Mouse (Mus musculus): ENCODE data around the gene Zgpat.

Gene Zgpat

GRCm38 (mm10) chr2:181364860-181365596 is at the start of gene Zgpat, which contains the start of gene Arfrp1:
Gene Zgpat (plus strand): TSS chr2:181364928.
Gene Arfrp1 (minus strand): TSS chr2:181365404.
- DNase-seq (ENCODE audit: extremely low read depth, insufficient read length, low spot score), result peak; percentile 92

GRCm38 (mm10) chr2:181319248-181320102 is 45.3 kb upstream of the Zgpat start, which contains the start of gene Rtel1:
Gene Rtel1 (plus strand): TSS chr2:181319739.
- peak; percentile 85 for DNase-seq (ENCODE audit: extremely low read depth, insufficient read length, low spot score)

DNA sequence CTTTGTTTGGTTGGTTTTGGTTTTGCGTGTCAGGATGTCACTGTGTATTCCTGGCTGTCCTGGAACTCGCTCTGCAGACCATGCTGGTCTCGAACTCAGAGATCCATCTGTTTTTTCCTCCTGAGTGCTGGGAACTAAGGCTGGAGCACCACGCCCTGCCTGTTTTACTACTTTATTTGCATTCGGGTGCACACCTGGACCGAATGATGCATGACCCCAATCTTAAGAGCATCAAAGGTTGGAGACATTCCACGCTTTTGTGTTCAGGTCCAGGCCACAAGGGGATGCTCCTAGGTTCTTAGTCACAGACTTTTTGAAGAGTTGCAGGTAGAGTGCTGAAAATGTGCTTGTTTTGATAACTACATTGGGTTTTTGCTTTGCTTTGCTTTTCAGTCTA is 44.6 kb upstream of the Zgpat start:
- no peak for DNase-seq (ENCODE audit: extremely low read depth, insufficient read length, low spot score)

- DNase-seq (ENCODE audit: extremely low read depth, insufficient read length, low spot score), result no peak
Measured at GRCm38 (mm10) chr2:181322136-181322535, 42.6 kb upstream of the Zgpat start.

DNA sequence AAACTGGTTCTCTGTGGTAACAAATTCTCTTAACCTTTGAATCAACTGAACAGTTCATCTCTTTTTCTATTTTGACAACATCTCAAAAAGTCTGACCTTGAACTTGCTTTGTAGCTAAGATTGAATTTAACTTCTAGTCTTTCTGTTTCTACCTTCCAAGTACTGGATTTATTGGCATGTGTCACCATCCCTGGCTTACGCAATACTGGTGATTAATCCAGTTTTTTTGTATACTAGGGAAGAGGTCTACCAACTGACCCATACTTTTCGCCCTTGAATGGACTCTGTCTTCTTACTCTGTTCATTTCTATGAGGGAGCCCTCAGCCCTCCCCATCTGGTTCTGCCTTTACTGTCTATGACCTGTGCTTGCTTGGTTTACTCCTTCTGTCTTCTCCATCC is 38.6 kb upstream of the Zgpat start:
- peak; percentile 29 for DNase-seq (ENCODE audit: extremely low read depth, insufficient read length, low spot score)

DNA sequence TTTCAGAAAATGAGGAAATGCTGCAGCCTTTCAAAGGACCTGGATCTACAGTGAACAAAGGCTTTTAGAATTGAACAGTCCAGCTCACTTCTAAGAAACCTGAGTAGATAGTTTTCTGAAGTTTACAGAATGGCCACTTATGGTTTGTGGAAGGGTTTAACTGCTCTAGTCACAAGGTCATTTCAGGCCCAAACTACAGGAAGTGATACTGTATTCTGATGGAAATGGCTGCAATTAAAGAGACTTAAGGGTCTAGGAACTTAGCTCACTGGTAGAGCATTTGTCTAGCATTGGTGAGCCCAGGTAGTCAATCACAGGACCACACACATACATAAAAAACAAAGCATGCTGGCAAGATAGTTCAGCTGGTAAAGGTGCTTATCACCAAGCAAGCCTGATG is 32.2 kb upstream of the Zgpat start:
- no peak for DNase-seq (ENCODE audit: extremely low read depth, insufficient read length, low spot score)

DNA sequence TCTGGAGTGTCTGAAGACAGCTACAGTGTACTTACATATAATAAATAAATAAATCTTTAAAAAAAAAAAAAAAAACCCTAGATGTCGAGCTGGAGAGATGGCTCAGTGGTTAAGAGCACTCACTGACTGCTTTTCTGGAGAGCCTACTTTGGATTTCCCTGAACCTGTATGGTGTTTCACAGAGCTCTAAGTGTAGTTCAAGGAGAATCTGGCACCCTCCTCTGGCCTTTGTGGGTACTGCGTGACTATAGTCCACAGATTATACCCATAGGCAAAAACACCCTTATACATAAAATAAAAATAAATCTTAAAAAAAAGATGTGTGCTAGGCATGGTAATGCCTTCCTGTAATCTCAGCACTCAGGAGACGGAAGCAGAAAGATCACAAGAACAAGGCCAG is 30.7 kb upstream of the Zgpat start:
- DNase-seq (ENCODE audit: extremely low read depth, insufficient read length, low spot score), result peak; percentile 21

GRCm38 (mm10) chr2:181340426-181340825 is 24.3 kb upstream of the Zgpat start:
- DNase-seq (ENCODE audit: extremely low read depth, insufficient read length, low spot score), result no peak

- DNase-seq (ENCODE audit: extremely low read depth, insufficient read length, low spot score), result no peak
Measured at GRCm38 (mm10) chr2:181342766-181343165, 22.0 kb upstream of the Zgpat start.

DNA sequence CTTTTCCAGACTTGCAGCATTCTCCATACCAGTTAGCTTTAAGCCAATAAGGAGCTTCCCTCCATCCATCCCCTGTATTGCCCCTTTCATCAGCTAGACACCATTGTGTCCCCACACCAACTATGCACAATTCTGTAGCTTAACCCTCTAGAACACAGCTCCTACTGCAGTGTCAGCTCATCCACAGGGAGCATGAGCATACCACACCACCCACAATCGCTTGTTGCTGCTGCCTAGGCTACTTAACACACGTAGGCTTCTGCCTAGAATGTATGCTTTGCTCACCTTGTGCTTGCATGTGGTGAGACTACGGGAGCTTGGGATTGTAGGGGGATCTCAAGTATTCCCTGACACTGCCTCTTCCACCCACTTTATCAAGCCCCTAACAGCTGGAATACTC is 7.9 kb upstream of the Zgpat start:
- DNase-seq (ENCODE audit: extremely low read depth, insufficient read length, low spot score), result no peak

DNA sequence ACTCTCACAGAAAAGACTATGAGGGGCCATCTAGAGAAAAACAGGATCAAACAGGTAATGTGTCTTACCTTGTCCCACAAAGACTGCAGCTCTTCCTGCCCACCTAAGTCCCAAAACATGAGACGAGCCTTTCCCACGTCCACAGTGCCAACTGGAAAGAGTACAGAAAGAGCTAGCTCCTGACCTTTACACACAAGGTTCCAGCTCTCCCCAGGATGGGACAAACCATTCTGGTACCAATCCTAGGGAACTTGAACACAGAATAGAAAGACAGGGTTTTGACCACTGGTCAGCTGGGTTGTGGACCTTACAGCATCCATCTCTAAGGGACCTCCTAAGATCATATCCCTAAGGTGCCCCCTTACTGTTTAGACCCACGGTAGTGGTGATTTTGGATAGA is 782 bp upstream of the Zgpat start:
- DNase-seq (ENCODE audit: extremely low read depth, insufficient read length, low spot score), result no peak

DNA sequence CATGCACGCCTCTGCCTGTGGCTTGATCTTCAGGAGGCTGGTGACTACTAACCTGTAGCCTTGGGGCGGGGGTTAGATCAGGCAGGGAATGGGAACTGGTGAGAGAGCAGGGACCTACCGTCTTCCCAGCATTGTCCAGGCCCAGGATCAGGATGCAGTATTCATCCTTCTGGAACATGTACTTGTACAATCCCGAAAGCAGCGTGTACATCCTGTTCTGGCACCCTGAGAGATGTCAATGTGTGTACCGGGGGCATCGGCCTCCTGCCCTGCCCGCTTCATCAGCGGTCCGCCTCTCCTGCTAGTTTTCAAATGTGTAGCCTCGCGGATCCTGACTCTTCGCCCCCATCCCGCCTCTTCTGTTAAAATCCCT is 255 bp upstream of the Zgpat start:
- no peak for DNase-seq (ENCODE audit: extremely low read depth, insufficient read length, low spot score)

DNA sequence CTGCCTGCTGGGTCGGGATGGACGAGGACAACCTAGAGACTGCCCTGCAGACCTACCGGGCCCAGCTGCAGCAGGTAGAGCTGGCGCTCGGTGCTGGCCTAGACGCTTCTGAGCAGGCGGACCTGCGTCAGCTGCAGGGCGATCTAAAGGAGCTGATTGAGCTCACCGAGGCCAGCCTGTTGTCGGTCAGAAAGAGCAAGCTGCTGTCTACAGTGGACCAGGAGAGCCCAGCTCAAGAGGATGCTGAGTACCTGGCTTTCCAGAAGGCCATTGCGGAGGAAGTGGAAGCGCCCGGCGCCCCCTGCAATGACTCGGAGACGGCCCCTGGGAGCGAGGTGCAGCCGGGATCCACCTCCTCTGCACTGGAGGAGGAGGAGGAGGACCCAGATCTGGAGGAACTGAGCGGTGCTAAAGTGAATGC is 937 bp downstream of the Zgpat start:
- DNase-seq (ENCODE audit: extremely low read depth, insufficient read length, low spot score), result no peak

DNA sequence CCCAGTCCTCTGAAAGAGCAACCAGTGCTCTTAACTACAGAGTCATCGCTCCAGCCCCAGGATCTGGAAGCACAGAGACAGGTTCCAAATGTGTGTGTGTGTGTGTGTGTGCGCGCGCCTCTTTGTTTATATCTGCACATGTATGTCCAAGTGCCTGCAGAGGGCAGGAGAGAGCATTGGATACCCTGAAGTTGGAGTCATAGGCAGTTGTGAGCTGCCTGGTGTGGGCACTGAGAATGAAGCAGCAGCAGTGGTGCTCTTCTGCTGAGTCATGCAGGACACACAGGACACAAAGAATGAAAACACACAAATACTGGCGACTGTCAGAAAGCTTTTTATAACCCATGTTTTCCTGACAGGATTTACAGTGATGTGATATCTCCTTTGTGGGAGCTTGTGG is 5.3 kb downstream of the Zgpat start:
- no peak for DNase-seq (ENCODE audit: extremely low read depth, insufficient read length, low spot score)

GRCm38 (mm10) chr2:181375787-181376186 is 11.1 kb downstream of the Zgpat start:
- no peak for DNase-seq (ENCODE audit: extremely low read depth, insufficient read length, low spot score)

- no peak for DNase-seq (ENCODE audit: extremely low read depth, insufficient read length, low spot score)
Measured at GRCm38 (mm10) chr2:181377230-181377629, 12.5 kb downstream of the Zgpat start.

- DNase-seq (ENCODE audit: extremely low read depth, insufficient read length, low spot score), result no peak
Measured at GRCm38 (mm10) chr2:181378701-181379100, 14.0 kb downstream of the Zgpat start.

- no peak for DNase-seq (ENCODE audit: extremely low read depth, insufficient read length, low spot score)
Measured at GRCm38 (mm10) chr2:181379778-181380177, 15.1 kb downstream of the Zgpat start, which contains the start of gene Lime1. Gene Lime1 (plus strand): TSS chr2:181380078.

DNA sequence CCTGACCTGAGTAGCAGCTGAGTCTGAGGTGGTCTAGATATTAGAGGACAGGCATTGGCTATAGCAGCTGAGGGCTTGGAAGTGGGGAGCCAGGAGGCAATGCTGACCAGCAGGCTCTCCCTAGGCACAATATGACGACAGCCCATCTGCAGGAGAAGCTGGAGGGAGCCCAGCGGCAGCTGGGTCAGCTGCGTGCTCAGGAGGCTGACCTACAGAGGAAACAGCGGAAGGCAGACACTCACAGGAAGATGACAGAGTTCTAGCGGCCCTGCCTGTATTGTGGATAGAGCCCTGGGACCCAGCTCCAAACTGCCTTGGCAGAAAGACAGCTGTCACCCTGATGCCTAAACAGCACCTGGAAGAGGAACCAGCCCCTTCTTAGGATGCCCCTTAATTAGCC is 15.5 kb downstream of the Zgpat start:
- no peak for DNase-seq (ENCODE audit: extremely low read depth, insufficient read length, low spot score)

GRCm38 (mm10) chr2:181381107-181381506 is 16.4 kb downstream of the Zgpat start:
- DNase-seq (ENCODE audit: extremely low read depth, insufficient read length, low spot score), result no peak

DNA sequence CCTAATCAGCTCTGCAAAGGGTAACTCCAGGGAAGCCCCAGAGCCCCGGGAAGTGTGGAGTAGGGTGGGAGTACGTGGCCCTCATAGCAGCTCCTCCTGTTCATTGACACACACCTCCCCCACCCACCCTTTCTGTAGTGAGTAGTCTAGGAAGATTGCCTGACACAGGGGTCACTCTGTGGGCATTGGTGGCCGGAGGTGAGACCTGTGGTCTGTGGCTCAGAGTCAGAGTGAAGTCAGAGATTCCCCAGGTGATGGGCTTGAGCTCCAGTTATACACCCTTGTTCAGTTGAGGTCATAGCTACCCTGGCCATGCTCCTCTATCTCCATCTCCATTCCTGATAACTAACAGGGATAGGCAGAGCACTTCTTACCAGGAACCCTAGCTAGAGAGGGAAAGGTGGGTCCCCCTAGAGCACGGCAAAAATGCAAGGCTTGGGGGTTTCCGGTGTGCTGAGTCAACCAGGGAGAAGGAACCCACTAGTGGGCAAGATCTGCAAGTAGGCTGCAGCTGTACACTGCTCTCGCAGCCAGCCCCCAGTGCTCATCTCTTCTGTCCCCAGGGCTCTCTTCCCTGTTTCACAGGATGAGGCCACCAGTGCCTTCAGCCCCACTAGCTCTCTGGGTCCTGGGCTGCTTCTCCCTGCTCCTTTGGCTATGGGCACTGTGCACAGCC is 17.0 kb downstream of the Zgpat start:
- DNase-seq (ENCODE audit: extremely low read depth, insufficient read length, low spot score), result no peak
